In the genomic region with DNA sequence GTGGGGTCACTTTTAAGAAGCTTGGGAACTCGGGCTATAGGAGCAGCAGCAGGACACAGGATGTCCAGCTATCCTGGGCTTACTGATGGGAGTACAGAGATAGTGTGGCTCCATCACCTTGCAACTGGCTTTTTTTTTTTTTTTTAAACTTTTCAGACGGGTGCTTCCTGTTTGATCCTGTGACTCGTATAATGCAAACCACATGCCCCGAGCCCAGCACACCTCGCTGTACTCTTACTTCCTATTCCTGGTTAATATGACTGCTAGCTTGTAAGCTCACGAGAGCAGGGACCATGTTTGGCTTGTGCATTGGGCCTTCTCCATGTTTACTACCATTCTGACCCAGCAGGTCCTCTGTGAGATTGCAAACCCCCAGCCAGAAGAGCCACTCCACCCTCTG, we compare ENCODE assay signal across 9 mouse cellular contexts. TPM values are rescaled to one million over a fixed set of nuclear protein-coding genes. Genes with fewer than 3 reads are reported as not detected.
DNase-seq lines count a peak whose midpoint lies in the region; ATAC-seq and TF ChIP-seq lines count a peak whose summit lies in the region.
"Had no signal": no experiment of that assay in that cellular context is flagged by ENCODE, and none has a peak within 500 bp of the region (broad histone marks: within the 10 kb centered on the region; RNA-seq: fewer than 3 reads in every experiment).

No protein-coding gene starts in this region.

- 80% methylated on average over 6 of the region's 6 CpGs for WGBS in forebrain, embryonic 15.5 days
- 78% methylated on average over 6 of the region's 6 CpGs for WGBS in olfactory bulb, adult 2 months

- intact Hi-C loops in left cerebral cortex, adult 2 months (cut with DNase I), result no loop called here

- no peak for DNase-seq in left cerebral cortex, adult 2 months (ENCODE audit: extremely low spot score in 1 of 2, low spot score in 2 of 2)
- DNase-seq in left cerebral cortex, adult 9 months (ENCODE audit: low spot score in 2 of 2), result no peak
- peak; percentile 33 for DNase-seq in MEL-GATA-1-ER (ENCODE audit: extremely low read depth, low read depth)
- no peak for DNase-seq in right cerebral cortex, postnatal 25 days
- no peak for DNase-seq in lung, postnatal 25 days (ENCODE audit: low spot score)
- no peak for DNase-seq in layer of hippocampus, postnatal 14 days (ENCODE audit: low spot score in 2 of 2)

- H3K4me2 ChIP-seq in forebrain, embryonic 15.5 days (replicated peaks), result no peak overlapping the region
- H3K4me2 ChIP-seq: midbrain, embryonic 12.5 days had no signal

- H3K27ac ChIP-seq in left cerebral cortex, adult 2 months, result peak overlapping the region; percentile 55; the same call in 1 of the 2 replicates
- H3K27ac ChIP-seq in forebrain, embryonic 15.5 days (replicated peaks), result peak overlapping the region; percentile 64
- peak overlapping the region; percentile 27; the same call in 1 of the 2 replicates for H3K27ac ChIP-seq in olfactory bulb, adult 2 months (ENCODE audit: insufficient read depth, low read depth, low read length)

- peaks cover 22% of the 10 kb centered on the region for H3K4me1 ChIP-seq in forebrain, embryonic 15.5 days
- no peaks in the 10 kb centered on the region; the same call in 1 of the 2 replicates for H3K4me1 ChIP-seq in olfactory bulb, adult 2 months (ENCODE audit: control insufficient read depth, insufficient read depth, low read length)

- no peak for ATAC-seq in forebrain, embryonic 15.5 days (replicated peaks)

- H3K9me3 ChIP-seq in forebrain, embryonic 15.5 days, result no peaks in the 10 kb centered on the region
- H3K9me3 ChIP-seq: midbrain, embryonic 12.5 days had no signal

- no peaks in the 10 kb centered on the region for H3K27me3 ChIP-seq in forebrain, embryonic 15.5 days
- H3K27me3 ChIP-seq: midbrain, embryonic 12.5 days had no signal

- TF ChIP-seq POLR2A in olfactory bulb, adult 2 months (IDR thresholded peaks at IDR 0.05; ENCODE audit: insufficient read depth, low read depth, low read length), result no peak

- no peak overlapping the region for H3K9ac ChIP-seq in forebrain, embryonic 15.5 days (replicated peaks)
- H3K9ac ChIP-seq: midbrain, embryonic 12.5 days had no signal

- H3K4me3 ChIP-seq in left cerebral cortex, adult 2 months, result no peak overlapping the region
- no peak overlapping the region for H3K4me3 ChIP-seq in forebrain, embryonic 15.5 days
- no peak overlapping the region for H3K4me3 ChIP-seq in olfactory bulb, adult 2 months (ENCODE audit: insufficient read depth, low read depth, low read length)
- H3K4me3 ChIP-seq: midbrain, embryonic 12.5 days had no signal

- H3K36me3 ChIP-seq in forebrain, embryonic 15.5 days, result peaks cover 39% of the 10 kb centered on the region

- TF ChIP-seq CTCF in left cerebral cortex, adult 2 months (IDR thresholded peaks at IDR 0.05), result no peak
- no peak for TF ChIP-seq CTCF in olfactory bulb, adult 2 months (IDR thresholded peaks at IDR 0.05; ENCODE audit: insufficient read depth, low read depth, low read length)

RNA-seq across cellular contexts. Expression of gene Itgae, which starts 6.1 kb away (rescaled TPM):
- not detected for total RNA-seq in left cerebral cortex, adult 2 months (2021)
- polyA plus RNA-seq in forebrain, embryonic 15.5 days (2015; fragmentation: Nextera tagmentation; extraction: Ambion mirVana), result 0.18 and 0.34 TPM in 2 replicates
- polyA plus RNA-seq in olfactory bulb, adult 2 months (2012; ENCODE audit: insufficient read depth, insufficient read length, low replicate concordance, missing spikeins), result not detected in 2 replicates
- under 1 TPM; 0.21 to 0.45 TPM for total RNA-seq in layer of hippocampus, postnatal 14 days (2021)

RNA-seq across cellular contexts. Expression of gene Ncbp3, which starts 36.7 kb away (rescaled TPM):
- total RNA-seq in left cerebral cortex, adult 2 months (2021), result 10 to 100 TPM; 10.3 to 10.7 TPM
- 10.7 and 11.1 TPM in 2 replicates for polyA plus RNA-seq in forebrain, embryonic 15.5 days (2015; fragmentation: Nextera tagmentation; extraction: Ambion mirVana)
- not detected in 2 replicates for polyA plus RNA-seq in olfactory bulb, adult 2 months (2012; ENCODE audit: insufficient read depth, insufficient read length, low replicate concordance, missing spikeins)
- total RNA-seq in layer of hippocampus, postnatal 14 days (2021), result 1 to 10 TPM; 9.4 to 9.7 TPM

RNA-seq across cellular contexts. Expression of gene Haspin, which starts 53.8 kb away (rescaled TPM):
- under 1 TPM in 1 of 2 experiments, not detected in 1; 0.19 TPM for total RNA-seq in left cerebral cortex, adult 2 months (2021)
- 7.6 and 7.7 TPM in 2 replicates for polyA plus RNA-seq in forebrain, embryonic 15.5 days (2015; fragmentation: Nextera tagmentation; extraction: Ambion mirVana)
- not detected in 2 replicates for polyA plus RNA-seq in olfactory bulb, adult 2 months (2012; ENCODE audit: insufficient read depth, insufficient read length, low replicate concordance, missing spikeins)
- total RNA-seq in layer of hippocampus, postnatal 14 days (2021), result under 1 TPM; 0.31 to 0.74 TPM
